Mouse (Mus musculus) megakaryocyte, embryonic 14.5 days (primary cell): Measurements from ENCODE around the gene Hoxa2. TPM values are rescaled to one million over a fixed set of nuclear protein-coding genes. Genes with fewer than 3 reads are reported as not detected.

Source experiments
- H3K27me3 ChIP-seq: replicated peaks from 2 replicates; pipeline ENCODE3; 2012; ENCODE audit warnings: inconsistent platforms
- H3K36me3 ChIP-seq: replicated peaks from 2 replicates; pipeline ENCODE3; 2012; ENCODE audit warnings: low read length, inconsistent platforms, mixed read lengths
- H3K4me1 ChIP-seq: 2 replicates; pipeline ENCODE4 v1.6.1; 2012; ENCODE audit warnings: inconsistent platforms
- H3K4me3 ChIP-seq: replicated peaks from 2 replicates; pipeline ENCODE3; 2012; ENCODE audit warnings: moderate library complexity, mild to moderate bottlenecking, inconsistent platforms
- H3K9me3 ChIP-seq: 2 replicates; pipeline ENCODE4 v1.6.1; 2012; ENCODE audit warnings: inconsistent platforms
- FLI1 ChIP-seq: IDR thresholded peaks from 2 replicates; pipeline ENCODE4 v1.6.1; 2012; ENCODE audit warnings: low read length, inconsistent platforms, mixed read lengths
- GATA1 ChIP-seq: IDR thresholded peaks from 3 replicates; pipeline ENCODE4 v1.6.1; 2012; ENCODE audit warnings: mixed read lengths, low read length, inconsistent platforms, borderline replicate concordance
- polyA plus RNA-seq: library from polyadenylated mRNA; stranded (reverse); fragments of >175 nt; gene quantifications from 2 replicates; pipeline ENCODE4 v1.2.3, GENCODE M21; 2012; ENCODE audit warnings: low replicate concordance; ENCODE audit not compliant: insufficient read depth

Gene Hoxa2
- polyA plus RNA-seq, 1 experiment, result not detected

DNA sequence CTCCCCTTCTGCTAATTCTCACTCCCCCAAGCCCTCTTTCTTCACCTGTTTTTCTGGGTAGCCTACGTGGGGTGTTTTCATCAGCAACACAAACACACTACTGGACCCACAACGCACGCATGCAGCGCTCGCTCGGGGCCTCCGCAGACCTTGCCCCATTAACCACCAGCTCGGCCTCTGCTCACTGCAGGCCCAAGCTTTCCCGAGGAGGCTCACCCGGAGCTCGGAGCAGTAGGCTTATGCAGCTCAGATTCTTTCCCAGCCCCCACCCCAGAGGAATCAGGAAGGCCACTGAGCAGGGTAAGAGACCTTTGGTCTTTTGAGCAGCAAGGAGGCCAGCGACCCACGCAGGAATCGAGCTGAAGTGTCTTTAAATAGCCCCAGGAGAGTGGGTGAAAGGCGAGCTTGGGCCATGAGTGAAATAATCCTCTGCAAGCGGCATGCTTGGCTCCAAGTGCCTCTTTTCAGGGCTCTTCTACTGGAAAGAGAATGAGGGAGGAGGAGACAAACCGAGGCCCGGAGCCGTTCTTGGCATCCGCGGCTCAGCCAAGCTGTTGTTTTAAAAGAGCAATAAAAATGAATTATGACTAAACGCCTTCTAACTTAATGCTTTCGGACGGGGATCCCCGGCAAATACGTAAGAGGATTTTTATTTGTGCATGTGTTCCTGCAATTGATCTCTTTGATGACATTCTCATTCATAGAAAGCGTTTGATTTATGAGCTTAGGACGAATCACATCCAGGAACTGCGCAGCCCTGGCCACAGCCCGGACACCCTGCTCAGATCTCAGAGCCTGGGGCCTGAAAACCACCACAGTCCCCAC is 3.9 kb downstream of the Hoxa2 start:
- Histone ChIP-seq H3K4me3 (peak overlapping the region; percentile 83), H3K9me3 (peaks cover 14% of the 10 kb centered on the region), H3K36me3 (peaks cover 4% of the 10 kb centered on the region), H3K4me1 (peaks cover 59% of the 10 kb centered on the region), H3K27me3 (peaks cover 77% of the 10 kb centered on the region)
- no peak for TF ChIP-seq GATA1
- TF ChIP-seq FLI1, result no peak

GRCm38 (mm10) chr6:52159979-52160378 is 4.7 kb downstream of the Hoxa2 start:
- Histone ChIP-seq H3K4me1 (peaks cover 58% of the 10 kb centered on the region), H3K9me3 (peaks cover 12% of the 10 kb centered on the region; the same call in 1 of the 2 replicates), H3K4me3 (peak overlapping the region; percentile 83), H3K36me3 (peaks cover 4% of the 10 kb centered on the region), H3K27me3 (peaks cover 76% of the 10 kb centered on the region)
- TF ChIP-seq FLI1 (no peak), GATA1 (no peak)

DNA sequence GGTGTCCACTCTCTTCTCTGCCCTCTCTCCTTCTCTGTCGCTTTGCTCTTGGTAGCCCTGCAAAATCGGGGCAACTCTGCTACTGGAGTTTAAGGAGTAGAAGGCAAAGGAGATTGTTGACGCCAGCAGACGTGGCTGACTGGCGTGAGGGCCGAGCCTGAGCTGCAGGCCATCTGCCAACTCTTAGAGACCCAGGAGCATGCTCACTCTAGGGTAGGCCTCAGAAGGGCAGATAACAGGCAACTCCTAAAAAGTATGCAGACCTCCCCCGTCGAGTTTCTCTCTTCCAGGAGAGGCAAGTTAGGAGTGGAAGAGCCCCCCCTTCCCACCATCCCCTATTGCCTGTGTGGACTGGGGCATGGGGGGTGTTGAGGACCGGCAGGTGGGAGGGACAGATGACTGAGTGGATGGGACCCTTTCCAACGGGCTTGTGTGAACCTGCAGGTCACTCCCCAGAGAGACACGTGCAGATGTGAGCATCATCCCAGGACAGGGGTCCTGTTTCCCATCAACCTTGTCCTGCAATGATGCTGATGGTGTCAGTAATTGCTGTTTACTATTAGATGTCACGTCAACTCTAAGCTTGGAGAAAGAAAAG is 5.4 kb downstream of the Hoxa2 start:
- peaks cover 4% of the 10 kb centered on the region for H3K36me3 ChIP-seq
- H3K27me3 ChIP-seq, result peaks cover 76% of the 10 kb centered on the region
- peaks cover 10% of the 10 kb centered on the region; the same call in 1 of the 2 replicates for H3K9me3 ChIP-seq
- TF ChIP-seq FLI1, result no peak
- no peak for TF ChIP-seq GATA1
- H3K4me3 ChIP-seq, result peak overlapping the region; percentile 93
- peaks cover 54% of the 10 kb centered on the region for H3K4me1 ChIP-seq

GRCm38 (mm10) chr6:52158276-52159051 is 6.2 kb downstream of the Hoxa2 start, which contains the start of gene Hoxa1:
Hoxa1 (minus strand) TSS chr6:52158317.
- TF ChIP-seq GATA1 (no peak), FLI1 (no peak)
- H3K9me3 ChIP-seq, result peaks cover 2% of the 10 kb centered on the region; the same call in 1 of the 2 replicates
- peaks cover 50% of the 10 kb centered on the region for H3K4me1 ChIP-seq
- H3K36me3 ChIP-seq, result peaks cover under 1% of the 10 kb centered on the region
- H3K27me3 ChIP-seq, result peaks cover 75% of the 10 kb centered on the region
- H3K4me3 ChIP-seq, result peak within 1 kb of the TSS; percentile 93

DNA sequence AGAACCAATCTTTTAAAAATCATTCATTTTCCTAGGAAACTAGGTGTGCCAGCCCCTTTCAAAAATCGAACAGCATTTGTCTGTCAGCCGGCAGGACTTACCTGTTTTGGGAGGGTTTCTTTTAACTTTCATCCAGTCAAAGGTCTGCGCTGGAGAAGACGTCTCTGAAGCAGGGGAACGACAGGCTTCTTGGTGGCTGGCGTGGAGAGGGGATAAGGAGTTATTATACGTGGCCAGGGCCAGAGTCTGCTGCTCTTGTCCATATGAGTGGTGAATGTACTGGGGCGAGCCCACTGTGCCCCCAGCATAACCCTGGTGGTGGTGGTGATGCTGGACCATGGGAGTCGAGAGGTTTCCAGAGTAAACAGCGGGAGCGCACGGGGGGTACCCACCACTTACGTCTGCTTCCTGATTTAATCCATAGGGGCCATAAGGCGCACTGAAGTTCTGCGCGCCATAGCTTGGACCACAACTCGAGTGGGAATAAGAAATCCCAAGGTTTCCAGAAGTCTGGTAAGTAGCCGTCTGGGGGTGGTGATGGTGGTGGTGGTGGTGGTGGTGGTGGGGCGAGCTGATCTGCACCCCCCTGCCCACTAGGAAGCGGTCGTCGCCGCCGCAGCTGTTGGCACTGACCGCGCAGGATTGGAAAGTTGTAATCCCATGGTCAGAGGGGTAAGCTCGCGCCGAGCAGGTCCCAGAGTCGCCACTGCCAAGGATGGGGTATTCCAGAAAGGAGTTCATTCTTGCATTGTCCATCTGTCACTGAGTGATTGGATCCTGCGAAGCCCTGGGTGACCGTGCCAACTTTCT is 7.0 kb downstream of the Hoxa2 start:
- Histone ChIP-seq H3K27me3 (peaks cover 75% of the 10 kb centered on the region), H3K4me3 (peak overlapping the region; percentile 93)
- TF ChIP-seq FLI1, result no peak
- TF ChIP-seq GATA1, result no peak

DNA sequence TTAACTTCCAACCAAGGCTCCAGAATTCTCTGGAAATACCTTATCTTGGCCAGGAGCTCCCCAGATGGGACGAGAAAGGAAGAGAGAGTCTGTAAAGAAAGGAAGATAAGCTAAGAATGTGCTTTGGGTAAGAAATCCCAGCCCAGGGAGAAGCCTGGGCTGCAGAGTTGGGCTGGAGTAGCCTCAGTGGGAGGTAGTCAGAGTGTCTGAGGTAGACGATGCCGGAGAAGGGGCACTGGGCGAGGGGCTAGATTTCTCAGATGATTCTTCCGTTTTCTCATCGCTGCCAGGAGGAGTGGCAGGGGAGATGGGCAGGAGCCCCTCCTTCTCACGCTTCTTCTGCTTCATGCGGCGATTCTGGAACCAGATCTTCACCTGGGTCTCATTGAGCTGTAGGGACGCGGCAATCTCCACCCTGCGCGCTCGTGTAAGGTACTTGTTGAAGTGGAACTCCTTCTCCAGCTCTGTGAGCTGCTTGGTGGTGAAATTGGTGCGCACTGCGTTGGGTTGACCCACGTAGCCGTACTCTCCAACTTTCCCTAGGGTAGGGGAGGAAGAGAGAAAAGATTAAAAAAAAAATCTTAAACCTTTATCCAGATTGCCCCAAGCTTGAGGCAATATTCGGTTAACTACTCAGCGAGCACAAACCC is 8.0 kb downstream of the Hoxa2 start:
- TF ChIP-seq FLI1, result no peak
- TF ChIP-seq GATA1, result no peak
- no peaks in the 10 kb centered on the region for H3K9me3 ChIP-seq
- H3K27me3 ChIP-seq, result peaks cover 83% of the 10 kb centered on the region
- H3K4me1 ChIP-seq, result peaks cover 45% of the 10 kb centered on the region
- no peak overlapping the region for H3K4me3 ChIP-seq
- no peaks in the 10 kb centered on the region for H3K36me3 ChIP-seq

More for the DNA sequence above, 7.0 kb downstream of the Hoxa2 start:
- Histone ChIP-seq H3K4me1 (peaks cover 45% of the 10 kb centered on the region), H3K36me3 (no peaks in the 10 kb centered on the region), H3K9me3 (no peaks in the 10 kb centered on the region)

GRCm38 (mm10) chr6:52155471-52155870 is 9.2 kb downstream of the Hoxa2 start:
- peaks cover 87% of the 10 kb centered on the region for H3K27me3 ChIP-seq
- H3K4me1 ChIP-seq, result peaks cover 38% of the 10 kb centered on the region
- H3K9me3 ChIP-seq, result no peaks in the 10 kb centered on the region
- H3K36me3 ChIP-seq, result no peaks in the 10 kb centered on the region
- H3K4me3 ChIP-seq, result no peak overlapping the region
- TF ChIP-seq GATA1 (no peak), FLI1 (no peak)

DNA sequence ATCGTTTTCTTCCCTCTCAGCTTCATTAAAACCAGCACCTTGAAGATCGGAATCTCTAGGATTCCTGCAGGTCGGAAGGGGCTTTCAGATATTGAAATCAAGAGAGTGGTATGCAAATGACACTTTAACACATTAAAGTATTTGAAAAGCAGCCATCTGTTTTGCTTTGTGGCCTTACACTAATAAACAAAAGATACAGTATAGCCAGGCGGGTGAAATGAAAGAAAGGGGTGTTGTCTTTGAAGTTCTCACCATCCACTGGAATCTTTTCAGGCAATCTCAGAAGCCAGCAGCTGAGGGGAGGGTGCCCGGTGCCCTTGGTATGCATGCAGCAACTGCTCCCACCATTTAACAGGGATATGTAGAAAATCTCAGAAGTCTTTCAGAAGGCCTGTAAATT is 10.6 kb downstream of the Hoxa2 start:
- no peak for TF ChIP-seq GATA1
- TF ChIP-seq FLI1, result no peak
- Histone ChIP-seq H3K9me3 (peaks cover 7% of the 10 kb centered on the region; the same call in 1 of the 2 replicates), H3K27me3 (peaks cover 90% of the 10 kb centered on the region), H3K4me3 (no peak overlapping the region), H3K36me3 (no peaks in the 10 kb centered on the region), H3K4me1 (peaks cover 23% of the 10 kb centered on the region)
